Mouse (Mus musculus): ENCODE data around the gene Fam107b.

- TF ChIP-seq CTCF (IDR thresholded peaks at IDR 0.05; ENCODE audit: insufficient read depth, low read length) (no peak), POLR2A (IDR thresholded peaks at IDR 0.05; ENCODE audit: borderline replicate concordance, extremely low read depth, low read depth, low read length) (no peak)
Measured at GRCm38 (mm10) chr2:3664086-3664485, 93.8 kb downstream of the Fam107b start.

Measured in lung, adult 2 months (tissue).